Mouse (Mus musculus): ENCODE results near the gene Gucy1b2.

Gucy1b2 gene

DNA sequence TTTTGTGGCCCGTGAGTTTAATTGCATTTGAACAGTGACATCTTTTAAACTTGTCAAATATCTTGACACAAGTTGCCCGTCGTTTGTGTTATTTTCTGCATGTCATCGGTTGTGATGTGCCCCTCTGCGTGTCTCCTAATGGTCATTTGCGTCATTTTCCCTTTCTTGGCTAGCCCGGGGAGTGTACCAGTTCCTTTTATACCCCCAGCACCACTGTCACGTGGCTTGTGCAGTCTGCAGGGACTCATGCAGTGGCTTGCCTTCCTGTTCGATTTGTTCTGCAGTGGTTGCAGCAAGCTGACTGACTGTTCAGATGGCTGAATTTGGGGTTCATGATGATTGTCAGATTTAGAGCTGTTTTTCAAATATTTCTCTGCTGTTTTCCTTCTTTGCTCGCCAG is 82.1 kb downstream of the Gucy1b2 start:
- DNase-seq (ENCODE audit: low spot score in 2 of 2) = no peak

DNA sequence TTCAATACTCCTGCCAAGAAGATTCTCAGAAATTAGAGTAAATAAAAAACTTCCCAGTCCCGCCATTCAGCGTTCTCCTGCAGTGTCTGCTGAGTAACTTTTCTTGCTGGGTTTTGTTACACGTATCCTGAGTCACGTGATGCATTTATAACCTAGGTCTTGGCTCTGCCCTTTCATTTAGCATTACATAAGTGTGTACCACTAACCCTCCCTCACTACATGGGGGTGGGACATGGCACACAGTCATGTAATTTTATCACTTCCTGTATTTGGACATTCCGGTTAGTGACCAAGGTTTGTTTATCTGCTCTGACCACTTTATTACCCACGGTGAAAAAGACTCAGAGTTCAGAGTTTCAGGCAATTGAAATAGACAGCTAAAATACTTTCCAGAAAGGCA is 85.3 kb downstream of the Gucy1b2 start:
- DNase-seq (ENCODE audit: low spot score in 2 of 2) = peak; percentile 5 to 62

- no peak for DNase-seq (ENCODE audit: low spot score in 2 of 2)
Observed at GRCm38 (mm10) chr14:62363774-62364173, 92.3 kb downstream of the Gucy1b2 start.

DNA sequence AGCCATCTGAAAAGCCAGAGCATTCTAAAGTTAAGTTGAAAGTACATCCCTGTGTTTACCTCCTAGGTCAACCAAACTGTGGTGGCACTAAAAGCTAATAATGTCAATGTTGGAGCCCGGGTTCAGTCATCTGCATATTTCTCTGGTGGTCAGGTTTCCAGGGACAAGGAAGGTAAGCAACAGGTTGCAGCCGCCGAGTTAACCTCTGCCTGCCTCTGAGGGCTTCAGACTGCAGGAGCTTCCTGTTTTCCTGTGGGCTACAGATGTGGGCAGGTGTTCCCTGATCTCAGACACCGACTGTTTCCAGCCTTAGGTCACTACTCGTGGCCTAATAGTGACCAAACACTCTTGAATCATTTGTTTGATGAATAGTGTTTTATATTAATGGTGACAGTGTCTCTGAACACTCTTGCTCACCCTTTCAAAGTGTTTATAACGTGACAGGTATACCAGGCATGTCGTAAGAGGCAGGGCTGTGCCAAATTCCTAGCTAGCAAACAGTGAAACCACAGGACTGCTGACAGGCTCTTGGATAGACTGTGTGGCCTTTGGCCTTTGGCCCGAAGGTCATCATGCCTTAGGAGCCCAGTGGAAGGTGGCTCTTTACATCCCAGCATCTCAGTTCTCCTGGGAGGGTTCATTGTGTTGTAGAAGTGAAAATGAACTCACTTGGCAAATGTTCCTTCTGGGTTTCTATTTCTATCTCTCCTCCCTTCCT is 94.7 kb downstream of the Gucy1b2 start:
- DNase-seq (ENCODE audit: low spot score in 2 of 2) = no peak

- no peak for DNase-seq (ENCODE audit: low spot score in 2 of 2)
Observed at GRCm38 (mm10) chr14:62355201-62355600, 100.9 kb downstream of the Gucy1b2 start.

DNA sequence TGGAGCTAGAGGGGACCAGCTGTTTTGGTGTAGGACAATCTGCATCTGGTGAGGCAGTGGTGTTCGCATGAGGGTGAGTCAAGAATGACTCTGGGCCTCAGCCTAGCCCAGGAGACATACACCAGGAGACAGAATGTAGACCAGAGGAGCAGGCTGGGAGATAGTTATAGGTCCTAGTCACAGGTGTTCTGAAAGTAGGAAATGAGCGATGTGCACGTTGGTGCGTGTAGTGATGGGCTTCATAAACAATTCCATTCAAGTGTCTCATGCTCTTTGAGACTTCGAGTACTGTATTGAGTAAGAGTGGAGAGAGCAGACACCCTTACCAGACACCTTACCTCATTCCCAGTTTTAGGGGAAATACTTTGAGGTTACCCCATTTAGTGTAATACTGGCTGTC is 102.3 kb downstream of the Gucy1b2 start:
- DNase-seq (ENCODE audit: low spot score in 2 of 2) = no peak

GRCm38 (mm10) chr14:62353372-62353771 is 102.7 kb downstream of the Gucy1b2 start:
- no peak for DNase-seq (ENCODE audit: low spot score in 2 of 2)

GRCm38 (mm10) chr14:62350890-62351289 is 105.2 kb downstream of the Gucy1b2 start:
- DNase-seq (ENCODE audit: low spot score in 2 of 2) = no peak

GRCm38 (mm10) chr14:62350186-62350585 is 105.9 kb downstream of the Gucy1b2 start:
- no peak for DNase-seq (ENCODE audit: low spot score in 2 of 2)

- no peak for DNase-seq (ENCODE audit: low spot score in 2 of 2)
Observed at GRCm38 (mm10) chr14:62349786-62350185, 106.3 kb downstream of the Gucy1b2 start.

DNA sequence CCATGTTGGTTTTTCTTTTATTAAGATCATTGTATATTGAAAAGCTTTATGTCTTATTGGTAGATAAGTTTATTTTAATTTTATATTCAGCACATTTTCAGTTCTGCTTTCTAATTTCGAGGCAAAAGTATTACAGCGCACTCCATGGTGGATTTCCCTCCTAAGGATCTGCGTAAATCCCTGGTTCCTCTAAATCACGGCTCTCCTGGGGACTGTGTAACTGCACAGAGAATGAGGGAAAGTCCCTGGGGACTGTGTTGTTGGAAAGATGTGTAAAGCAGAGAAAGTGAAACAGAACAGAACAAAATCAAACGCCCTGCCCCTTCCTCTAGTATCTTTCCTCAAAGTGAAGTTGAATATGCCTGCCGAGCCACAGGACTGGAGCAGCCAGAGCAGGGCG is 109.0 kb downstream of the Gucy1b2 start:
- DNase-seq (ENCODE audit: low spot score in 2 of 2) = no peak

DNA sequence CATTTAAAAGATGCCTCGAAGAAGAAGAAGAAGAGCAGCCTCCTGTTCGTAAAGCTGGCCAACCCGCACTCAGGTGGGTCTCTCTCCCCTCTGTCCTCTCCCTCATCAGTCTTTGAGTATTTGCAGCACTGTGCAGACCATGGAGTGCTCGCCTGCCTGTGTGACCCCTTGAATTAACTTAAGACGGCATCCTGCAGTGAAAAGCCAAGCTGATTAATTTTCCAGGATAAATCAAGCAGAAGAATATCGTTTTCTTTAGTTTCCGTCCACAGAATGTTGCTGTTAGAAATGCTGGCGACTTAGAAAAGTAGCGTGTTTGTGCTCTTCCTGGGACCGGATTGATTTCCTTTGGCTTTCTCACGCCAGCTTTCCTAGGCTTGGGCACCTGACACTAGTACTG is 109.5 kb downstream of the Gucy1b2 start:
- no peak for DNase-seq (ENCODE audit: low spot score in 2 of 2)

All from urinary bladder, adult 18-20 months (tissue).